Mouse (Mus musculus) adrenal gland, postnatal 4 days (tissue): ENCODE data around the gene 4933402J07Rik. TPM values are rescaled to one million over a fixed set of nuclear protein-coding genes. Genes with fewer than 3 reads are reported as not detected.

Source experiments
- DNase-seq, 2 experiments: peaks; one replicate each; pipeline ENCODE4 v3.0.0; 2021 to 2022; ENCODE audit warnings: low spot score in 2 of 2, mixed read lengths in 2 of 2
- total RNA-seq, 2 experiments: library from RNA; stranded (reverse); gene quantifications; 2 replicates each; pipeline ENCODE4 v1.2.3; 2021

Gene 4933402J07Rik
- total RNA-seq, 2 experiments from 2014 or later = not detected

DNA sequence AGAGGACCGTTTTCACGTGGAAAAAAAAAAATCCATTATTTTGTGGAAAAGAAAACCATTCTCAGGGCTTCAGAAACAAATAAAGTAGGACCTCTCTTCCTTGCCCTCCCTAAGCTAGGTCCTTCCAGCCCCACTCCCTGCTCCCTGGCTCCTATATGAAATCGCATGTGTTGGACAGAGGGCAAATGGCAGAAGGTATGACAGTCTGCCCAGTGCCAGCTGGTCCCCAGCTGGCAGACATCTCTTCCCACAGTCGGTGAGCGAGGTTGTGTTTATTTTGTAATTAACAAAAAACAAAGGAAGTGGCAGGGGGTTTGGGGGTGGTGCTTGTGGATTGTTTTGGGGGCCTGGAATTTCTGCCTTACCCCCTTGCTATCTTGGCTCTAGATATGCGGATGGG, 56.6 kb downstream of the 4933402J07Rik start:
- DNase-seq = no peak

DNA sequence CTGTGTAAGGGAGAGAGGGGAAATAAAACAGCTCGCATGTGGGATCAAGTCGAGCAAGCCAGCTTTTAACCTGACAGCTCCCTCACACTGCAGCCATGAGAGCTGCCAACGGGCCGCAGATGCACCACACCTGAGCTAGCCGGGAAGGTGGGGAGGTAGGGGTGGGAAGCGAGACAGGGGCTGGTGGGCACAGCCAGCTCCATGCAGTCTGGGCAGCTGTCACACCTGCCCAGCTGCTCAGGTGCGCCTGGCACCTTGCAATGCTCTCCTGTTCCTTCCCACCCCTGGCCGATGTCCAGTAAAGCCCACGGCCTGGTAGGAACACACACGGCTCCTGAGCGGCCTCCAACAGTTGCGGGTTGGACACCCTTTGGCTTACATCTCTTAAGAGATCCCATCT, 57.5 kb downstream of the 4933402J07Rik start:
- no peak for DNase-seq

DNA sequence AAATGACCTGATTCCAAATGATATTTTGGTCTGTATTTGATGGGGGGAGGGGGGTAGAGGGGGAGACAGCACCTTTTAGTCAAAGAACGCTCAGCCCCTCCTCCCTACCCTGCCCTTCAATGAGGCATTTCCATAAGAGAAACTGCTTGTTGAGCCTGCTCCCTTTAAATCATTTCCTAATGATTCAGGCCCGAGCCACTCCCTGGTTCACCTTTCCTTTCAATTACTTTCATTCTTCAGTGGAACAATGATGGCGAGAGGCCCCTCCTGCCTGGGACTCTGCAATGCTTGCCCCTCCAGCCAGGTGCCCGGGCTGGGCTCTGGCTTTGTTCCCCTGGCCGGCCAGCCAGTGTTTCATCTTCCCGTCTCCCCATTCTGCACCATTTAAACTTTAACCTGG, 66.0 kb downstream of the 4933402J07Rik start:
- no peak for DNase-seq

DNA sequence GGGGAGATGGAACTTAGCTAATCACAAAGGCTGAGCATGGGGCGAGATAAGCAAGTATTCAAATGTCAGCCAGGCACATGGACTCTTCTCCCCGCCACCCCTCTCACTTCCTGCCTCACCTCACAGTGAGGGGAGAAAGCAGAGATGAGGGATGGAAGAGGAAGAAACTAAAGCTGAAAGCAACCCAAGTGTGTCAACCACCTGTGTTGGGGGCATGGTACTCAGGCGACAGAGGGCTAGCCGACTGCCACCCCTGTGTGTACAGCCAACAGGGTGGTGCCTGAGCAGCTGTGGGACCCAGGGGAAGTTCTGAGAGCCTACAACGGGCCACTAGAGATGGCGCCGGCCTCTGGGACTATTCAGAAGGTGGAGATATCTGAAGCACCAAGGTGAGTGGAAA, 68.1 kb downstream of the 4933402J07Rik start:
- no peak for DNase-seq

DNA sequence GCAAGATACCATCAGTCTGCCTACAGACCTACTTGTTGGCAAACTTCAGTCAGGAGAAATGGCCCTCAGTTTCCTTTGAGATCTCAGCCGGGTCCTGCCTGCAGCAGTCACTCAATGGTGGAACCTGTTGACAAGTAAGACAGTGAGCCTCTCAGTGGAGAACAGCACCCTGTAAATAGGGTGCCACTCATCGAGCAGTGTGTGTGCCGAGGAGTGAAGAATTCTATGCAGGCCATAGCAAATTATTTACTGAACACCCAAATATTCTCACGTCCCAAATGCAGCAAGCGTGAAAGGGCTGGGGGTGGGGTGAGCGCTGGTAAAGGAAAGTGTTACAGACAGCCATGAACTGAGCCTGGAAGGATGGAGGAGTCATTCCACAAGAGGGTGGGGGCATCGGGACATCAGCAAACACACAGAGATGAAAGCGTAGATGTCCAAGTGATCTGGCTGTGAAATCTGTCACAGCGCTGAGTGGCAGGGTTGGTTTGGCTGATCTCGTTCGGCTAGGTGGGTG, 72.6 kb downstream of the 4933402J07Rik start:
- DNase-seq = no peak

Other genes starting within 250 kb of the 4933402J07Rik start
- gene Cbln1, start 91.2 kb upstream of the 4933402J07Rik start, total RNA-seq = 1 to 10 TPM; 1.0 to 1.7 TPM